Mouse (Mus musculus): ENCODE measurements around the gene Cdk18. TPM values are rescaled to one million over a fixed set of nuclear protein-coding genes. Genes with fewer than 3 reads are reported as not detected.
A peak's percentile ranks its signal among the peaks of the same experiment; 100 is the strongest.

The Cdk18 gene
- polyA plus RNA-seq, 1 experiment from 2014 or later = 33.7 TPM

DNA sequence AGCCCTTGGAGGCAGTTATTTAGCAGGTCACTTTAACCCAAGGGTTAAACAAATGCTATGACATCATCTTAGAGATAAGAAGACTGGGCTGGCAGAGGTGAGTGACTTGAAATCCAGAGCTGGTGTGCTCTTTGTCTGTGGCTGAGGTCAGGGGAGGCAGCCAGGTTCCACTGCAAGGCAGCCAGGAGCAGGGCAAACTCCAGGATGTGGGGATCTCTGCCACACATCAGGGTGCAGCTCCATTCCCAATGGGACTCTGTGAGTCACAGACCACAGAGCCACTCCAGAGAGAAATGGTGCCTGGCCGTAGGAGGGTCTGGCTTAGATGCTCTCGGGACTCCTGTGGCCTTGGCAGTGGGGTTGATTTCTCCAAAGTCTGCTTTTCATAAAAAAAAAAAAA, 12.4 kb upstream of the Cdk18 start:
- H3K27me3 ChIP-seq (replicated peaks; ENCODE audit: control insufficient read depth, insufficient read depth, low read length) = no peaks in the 10 kb centered on the region
- WGBS = 46% methylated on average over 2 of the region's 2 CpGs
- no peak overlapping the region for H3K4me2 ChIP-seq (replicated peaks; ENCODE audit: low read depth)
- peak overlapping the region; percentile 95 for H3K27ac ChIP-seq (ENCODE audit: low read depth, low read length)
- peak overlapping the region; percentile 26; the same call in 1 of the 2 replicates for H3K9ac ChIP-seq (ENCODE audit: low read depth, low read length)
- no peak overlapping the region for H3K4me3 ChIP-seq (ENCODE audit: low read depth, low read length)
- peaks cover 5% of the 10 kb centered on the region; the same call in 1 of the 2 replicates for H3K4me1 ChIP-seq (replicated peaks; ENCODE audit: control insufficient read depth, insufficient read depth, low read length)
- TF ChIP-seq CTCF (IDR thresholded peaks at IDR 0.05; ENCODE audit: low read depth) = no peak
- H3K36me3 ChIP-seq (ENCODE audit: control insufficient read depth, insufficient read depth) = no peaks in the 10 kb centered on the region
- peak; percentile 34 for ATAC-seq
- no peaks in the 10 kb centered on the region for H3K9me3 ChIP-seq (ENCODE audit: control insufficient read depth)

DNA sequence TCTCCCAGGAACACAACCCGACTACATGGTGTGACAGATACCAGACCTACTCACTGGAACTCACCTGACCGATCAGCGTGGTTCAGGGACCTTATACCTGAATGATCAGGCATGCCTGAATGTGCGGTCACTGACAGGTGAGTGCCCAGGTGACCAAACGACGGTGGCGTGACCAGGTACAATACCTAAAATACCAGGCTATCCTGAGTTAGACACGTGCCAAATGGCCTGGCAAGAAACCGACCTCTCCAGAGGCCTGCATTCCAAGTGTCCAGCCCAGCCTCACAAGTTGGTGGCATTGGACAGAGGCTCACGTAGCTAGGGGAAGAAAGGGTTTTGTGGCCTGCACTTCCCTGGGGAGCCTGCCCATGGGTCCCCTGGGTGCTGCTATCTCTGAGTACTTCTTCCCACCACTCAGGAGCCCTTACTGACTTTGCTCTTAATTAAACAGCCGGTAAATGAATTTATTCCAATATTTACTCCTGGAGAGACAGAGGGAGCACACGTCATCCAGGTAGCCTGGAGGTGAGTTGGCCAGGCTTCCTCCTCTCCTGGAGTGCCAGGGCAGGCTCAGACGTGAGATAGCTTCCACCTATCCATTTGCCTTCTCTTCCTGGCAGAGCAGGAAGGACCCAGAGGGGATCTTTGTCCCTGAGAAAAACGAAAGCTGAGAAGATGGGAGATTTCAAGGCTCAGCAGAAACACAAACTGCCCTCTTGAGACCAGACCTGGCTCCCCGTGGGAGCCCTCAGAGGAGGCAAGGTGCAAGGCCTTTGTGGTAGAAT, 11.5 kb upstream of the Cdk18 start:
- Histone ChIP-seq H3K9ac (ENCODE audit: low read depth, low read length) (peak overlapping the region; percentile 26), H3K4me2 (replicated peaks; ENCODE audit: low read depth) (0 out of 2 replicates have a peak overlapping the region, but pooled peaks have one; percentile 1), H3K4me1 (replicated peaks; ENCODE audit: control insufficient read depth, insufficient read depth, low read length) (peaks cover 5% of the 10 kb centered on the region; the same call in 1 of the 2 replicates), H3K9me3 (ENCODE audit: control insufficient read depth) (no peaks in the 10 kb centered on the region), H3K27me3 (replicated peaks; ENCODE audit: control insufficient read depth, insufficient read depth, low read length) (no peaks in the 10 kb centered on the region), H3K36me3 (ENCODE audit: control insufficient read depth, insufficient read depth) (no peaks in the 10 kb centered on the region), H3K4me3 (ENCODE audit: low read depth, low read length) (no peak overlapping the region), H3K27ac (ENCODE audit: low read depth, low read length) (peak overlapping the region; percentile 95)
- 53% methylated on average over 15 of the region's 15 CpGs for WGBS
- no peak for TF ChIP-seq CTCF (IDR thresholded peaks at IDR 0.05; ENCODE audit: low read depth)
- ATAC-seq = peak; percentile 81

DNA sequence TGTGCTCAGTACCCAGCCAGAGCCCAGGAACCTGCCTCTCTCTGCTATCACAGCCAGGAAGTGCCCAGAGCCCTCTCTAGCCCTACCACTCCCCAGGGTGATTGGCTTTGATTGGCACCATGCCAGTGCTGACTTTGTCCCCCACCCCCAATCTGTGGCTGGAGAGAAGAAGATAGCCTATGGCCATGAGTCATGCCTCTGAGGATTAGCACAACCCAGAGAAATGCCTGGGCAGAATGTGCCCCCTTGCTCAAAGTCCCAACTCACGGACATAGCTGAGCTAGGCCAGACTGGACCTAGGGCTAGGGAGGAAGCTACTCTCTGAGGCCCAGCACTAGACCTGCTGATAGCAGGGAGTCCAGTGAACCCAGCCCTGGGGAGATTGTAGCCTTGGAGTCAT, 10.7 kb upstream of the Cdk18 start:
- peak; percentile 93 for ATAC-seq
- TF ChIP-seq CTCF (IDR thresholded peaks at IDR 0.05; ENCODE audit: low read depth) = no peak
- H3K4me1 ChIP-seq (replicated peaks; ENCODE audit: control insufficient read depth, insufficient read depth, low read length) = peaks cover 5% of the 10 kb centered on the region; the same call in 1 of the 2 replicates
- H3K4me3 ChIP-seq (ENCODE audit: low read depth, low read length) = no peak overlapping the region
- H3K36me3 ChIP-seq (ENCODE audit: control insufficient read depth, insufficient read depth) = no peaks in the 10 kb centered on the region
- no peak overlapping the region for H3K4me2 ChIP-seq (replicated peaks; ENCODE audit: low read depth)
- no peaks in the 10 kb centered on the region for H3K9me3 ChIP-seq (ENCODE audit: control insufficient read depth)
- no peaks in the 10 kb centered on the region for H3K27me3 ChIP-seq (replicated peaks; ENCODE audit: control insufficient read depth, insufficient read depth, low read length)
- H3K27ac ChIP-seq (ENCODE audit: low read depth, low read length) = peak overlapping the region; percentile 95
- H3K9ac ChIP-seq (ENCODE audit: low read depth, low read length) = peak overlapping the region; percentile 22; the same call in 1 of the 2 replicates
- WGBS = 30% methylated on average over 1 of the region's 1 CpGs

DNA sequence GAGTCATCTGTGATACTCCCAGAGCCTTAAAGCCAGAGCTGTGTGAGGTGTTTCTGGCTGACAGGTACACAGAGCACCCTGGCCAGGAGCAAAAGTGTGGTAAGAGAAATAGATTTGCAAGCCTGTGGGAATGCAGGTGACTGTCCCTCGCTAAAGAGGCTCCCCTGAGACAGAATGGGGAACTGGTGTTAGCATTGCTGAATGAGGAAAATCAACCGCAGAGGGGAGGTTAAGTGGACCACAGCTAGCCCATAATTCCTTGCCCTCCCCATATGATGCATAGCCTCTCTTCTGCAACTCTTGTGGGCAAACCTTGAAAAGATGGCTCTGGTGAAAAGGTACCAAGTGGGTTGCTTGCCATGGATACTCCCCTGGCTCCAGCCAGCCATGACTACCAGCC, 9.9 kb upstream of the Cdk18 start:
- no peak for ATAC-seq
- Histone ChIP-seq H3K9ac (ENCODE audit: low read depth, low read length) (no peak overlapping the region), H3K4me3 (ENCODE audit: low read depth, low read length) (no peak overlapping the region), H3K4me2 (replicated peaks; ENCODE audit: low read depth) (no peak overlapping the region), H3K27ac (ENCODE audit: low read depth, low read length) (peak overlapping the region; percentile 29; the same call in 1 of the 2 replicates), H3K36me3 (ENCODE audit: control insufficient read depth, insufficient read depth) (no peaks in the 10 kb centered on the region), H3K9me3 (ENCODE audit: control insufficient read depth) (no peaks in the 10 kb centered on the region), H3K27me3 (replicated peaks; ENCODE audit: control insufficient read depth, insufficient read depth, low read length) (no peaks in the 10 kb centered on the region), H3K4me1 (replicated peaks; ENCODE audit: control insufficient read depth, insufficient read depth, low read length) (peaks cover 5% of the 10 kb centered on the region; the same call in 1 of the 2 replicates)
- no peak for TF ChIP-seq CTCF (IDR thresholded peaks at IDR 0.05; ENCODE audit: low read depth)
- WGBS = 75% methylated on average over 2 of the region's 2 CpGs

DNA sequence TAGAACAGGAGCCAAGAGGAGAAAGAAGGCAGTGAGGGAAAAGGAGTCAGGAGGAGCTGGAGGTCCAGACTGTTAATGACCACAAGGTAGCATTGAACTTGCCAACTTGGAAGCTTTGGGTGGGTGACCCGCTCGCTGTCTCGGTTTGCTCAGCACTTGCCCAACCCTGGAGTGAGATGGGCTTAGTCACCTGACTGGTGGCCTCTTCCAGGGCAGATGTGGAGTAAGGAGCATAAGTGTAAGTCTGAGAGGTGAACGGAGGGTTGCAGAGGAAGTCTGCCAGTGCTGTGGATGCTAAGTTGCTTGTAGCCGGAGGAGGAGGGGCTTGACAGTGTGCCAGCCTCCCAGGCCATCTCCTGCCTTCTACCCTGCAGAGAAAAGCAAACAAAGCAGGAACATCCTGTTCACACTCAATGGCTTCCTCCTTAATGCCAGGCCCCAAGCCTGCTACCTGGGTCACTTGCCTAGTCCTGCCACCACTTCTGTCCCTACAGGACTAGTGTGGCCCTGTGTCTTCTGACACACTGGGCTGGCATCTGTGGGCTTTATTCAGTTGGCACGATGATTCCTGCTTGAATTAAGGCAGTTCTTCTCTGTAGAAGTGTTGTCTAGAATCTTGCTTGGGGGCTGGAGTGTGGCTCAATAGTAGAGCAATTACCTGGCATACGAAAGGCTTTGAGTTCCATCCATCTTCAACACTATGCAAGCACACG, 6.6 kb upstream of the Cdk18 start:
- H3K4me1 ChIP-seq (replicated peaks; ENCODE audit: control insufficient read depth, insufficient read depth, low read length) = no peaks in the 10 kb centered on the region
- no peaks in the 10 kb centered on the region for H3K36me3 ChIP-seq (ENCODE audit: control insufficient read depth, insufficient read depth)
- no peaks in the 10 kb centered on the region for H3K9me3 ChIP-seq (ENCODE audit: control insufficient read depth)
- no peaks in the 10 kb centered on the region for H3K27me3 ChIP-seq (replicated peaks; ENCODE audit: control insufficient read depth, insufficient read depth, low read length)
- no peak overlapping the region for H3K4me3 ChIP-seq (ENCODE audit: low read depth, low read length)
- no peak for TF ChIP-seq CTCF (IDR thresholded peaks at IDR 0.05; ENCODE audit: low read depth)
- H3K4me2 ChIP-seq (replicated peaks; ENCODE audit: low read depth) = no peak overlapping the region
- H3K27ac ChIP-seq (ENCODE audit: low read depth, low read length) = no peak overlapping the region
- ATAC-seq = no peak
- 84% methylated on average over 8 of the region's 8 CpGs for WGBS
- no peak overlapping the region for H3K9ac ChIP-seq (ENCODE audit: low read depth, low read length)

DNA sequence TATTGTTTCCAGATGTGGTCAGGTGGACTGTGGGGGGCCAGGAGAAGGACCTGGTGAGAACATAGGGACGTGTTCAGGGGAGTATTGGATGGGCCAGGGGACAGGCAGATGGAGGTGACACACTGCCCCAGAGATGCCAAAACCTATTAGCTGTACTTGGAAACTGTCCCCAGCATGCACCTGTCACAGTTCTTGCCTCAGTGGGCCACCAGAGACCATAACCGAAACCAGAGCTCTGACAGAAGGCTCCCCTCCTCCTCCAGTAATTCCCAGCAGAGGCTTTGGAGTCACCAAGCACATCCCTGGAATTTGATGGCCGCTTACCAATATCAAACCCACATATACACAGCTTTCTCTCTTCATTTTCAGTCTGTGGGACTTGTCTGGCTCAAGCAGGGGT, 5.4 kb upstream of the Cdk18 start:
- H3K36me3 ChIP-seq (ENCODE audit: control insufficient read depth, insufficient read depth) = no peaks in the 10 kb centered on the region
- no peak overlapping the region for H3K27ac ChIP-seq (ENCODE audit: low read depth, low read length)
- no peak overlapping the region for H3K4me3 ChIP-seq (ENCODE audit: low read depth, low read length)
- no peaks in the 10 kb centered on the region for H3K27me3 ChIP-seq (replicated peaks; ENCODE audit: control insufficient read depth, insufficient read depth, low read length)
- 75% methylated on average over 3 of the region's 3 CpGs for WGBS
- H3K4me1 ChIP-seq (replicated peaks; ENCODE audit: control insufficient read depth, insufficient read depth, low read length) = 0 out of 2 replicates have a peak, but pooled peaks cover under 1% of the 10 kb centered on the region
- H3K9ac ChIP-seq (ENCODE audit: low read depth, low read length) = no peak overlapping the region
- ATAC-seq = no peak
- H3K9me3 ChIP-seq (ENCODE audit: control insufficient read depth) = no peaks in the 10 kb centered on the region
- TF ChIP-seq CTCF (IDR thresholded peaks at IDR 0.05; ENCODE audit: low read depth) = no peak
- H3K4me2 ChIP-seq (replicated peaks; ENCODE audit: low read depth) = no peak overlapping the region
